Mouse (Mus musculus) intestine, embryonic 16.5 days (tissue): ENCODE measurements around the gene Olfr764-ps1. TPM values are rescaled to one million over a fixed set of nuclear protein-coding genes. Genes with fewer than 3 reads are reported as not detected.
A peak's percentile ranks its signal among the peaks of the same experiment; 100 is the strongest.
"Not testable (repeated sequence)": the region's sequence is repeated elsewhere in the genome, so short reads cannot be mapped to it uniquely, and the experiment has no call there.

ENCODE experiments used
- ATAC-seq: fragments of 200-750 bp; cut with Nextera tagmentation; 2 replicates; pipeline ENCODE4 v1.8.0; 2017; ENCODE audit warnings: moderate TSS enrichment, moderate library complexity
- H3K27ac ChIP-seq: fragments of 300-500 bp; sonication (generic); 2 replicates; pipeline ENCODE4 v1.5.1; 2014; ENCODE audit warnings: mild to moderate bottlenecking, low read length
- H3K27me3 ChIP-seq: fragments of 300-500 bp; sonication (generic); replicated peaks from 2 replicates; pipeline ENCODE4 v1.6.1; 2014; ENCODE audit warnings: low read length, control low read depth, mixed read lengths; ENCODE audit not compliant: control insufficient read depth, insufficient read depth
- H3K36me3 ChIP-seq: fragments of 300-500 bp; sonication (generic); 2 replicates; pipeline ENCODE4 v1.6.1; 2014; ENCODE audit warnings: low read length, control low read depth; ENCODE audit not compliant: control insufficient read depth, insufficient read depth
- H3K4me1 ChIP-seq: fragments of 300-500 bp; sonication (generic); 2 replicates; pipeline ENCODE4 v1.6.1; 2014; ENCODE audit warnings: low read length, control low read depth, mixed read lengths; ENCODE audit not compliant: control insufficient read depth, insufficient read depth
- H3K4me2 ChIP-seq: fragments of 300-500 bp; sonication (generic); 2 replicates; pipeline ENCODE4 v1.6.1; 2014; ENCODE audit warnings: low read depth, low read length, control low read depth
- H3K4me3 ChIP-seq: fragments of 300-500 bp; sonication (generic); 2 replicates; pipeline ENCODE4 v1.5.1; 2014; ENCODE audit warnings: mild to moderate bottlenecking, low read length
- H3K9ac ChIP-seq: fragments of 300-500 bp; sonication (generic); 2 replicates; pipeline ENCODE4 v1.6.1; 2014; ENCODE audit warnings: low read depth, low read length
- H3K9me3 ChIP-seq: fragments of 300-500 bp; sonication (generic); 2 replicates; pipeline ENCODE4 v1.6.1; 2016; ENCODE audit warnings: low read length, control low read depth; ENCODE audit not compliant: control insufficient read depth
- whole genome bisulfite sequencing: fragments of 180-500 bp; shearing (Covaris S2); extraction: QIAGEN DNeasy Blood & Tissue Kit; methylation state at CpG from one replicate; pipeline ENCODE4 v1.1.7; 2014; 5-methylcytosine and 5-hydroxymethylcytosine counted together
- polyA plus RNA-seq: library from polyadenylated mRNA; unstranded; fragments of >200 nt; fragmentation: Nextera tagmentation; extraction: Ambion mirVana; gene quantifications from 2 replicates; pipeline ENCODE4 v1.2.1, GENCODE M21; 2015

The Olfr764-ps1 gene
- polyA plus RNA-seq, 1 experiment from 2014 or later: not detected

- no peak overlapping the region for H3K4me2 ChIP-seq
- 65% methylated on average over 14 of the region's 14 CpGs for WGBS
- no peaks in the 10 kb centered on the region for H3K27me3 ChIP-seq
- H3K4me3 ChIP-seq: no peak overlapping the region
- peak overlapping the region; percentile 69 for H3K27ac ChIP-seq
- H3K4me1 ChIP-seq: no peaks in the 10 kb centered on the region
- H3K9me3 ChIP-seq: 0 out of 2 replicates have a peak, but pooled peaks cover 5% of the 10 kb centered on the region
- no peak overlapping the region for H3K9ac ChIP-seq
- no peaks in the 10 kb centered on the region for H3K36me3 ChIP-seq
- ATAC-seq: peak; percentile 96
These were observed 35.4 kb downstream of the Olfr764-ps1 start for GRCm38 (mm10) chr10:129004032-129004920.

- H3K27ac ChIP-seq: no peak overlapping the region
- no peaks in the 10 kb centered on the region for H3K9me3 ChIP-seq
- no peaks in the 10 kb centered on the region for H3K27me3 ChIP-seq
- H3K9ac ChIP-seq: no peak overlapping the region
- H3K4me2 ChIP-seq: no peak overlapping the region
- WGBS: 75% methylated on average over 4 of the region's 4 CpGs
- H3K4me3 ChIP-seq: no peak overlapping the region
- no peak for ATAC-seq
- H3K36me3 ChIP-seq: no peaks in the 10 kb centered on the region
- no peaks in the 10 kb centered on the region for H3K4me1 ChIP-seq
These were observed 43.1 kb downstream of the Olfr764-ps1 start for GRCm38 (mm10) chr10:128996523-128997040.

GRCm38 (mm10) chr10:128995796-128996195 lies 43.9 kb downstream of the Olfr764-ps1 start:
- no peak for ATAC-seq
- WGBS: 92% methylated on average over 1 of the region's 1 CpGs
- Histone ChIP-seq H3K27me3 (no peaks in the 10 kb centered on the region), H3K4me2 (no peak overlapping the region), H3K4me1 (no peaks in the 10 kb centered on the region), H3K9ac (no peak overlapping the region), H3K36me3 (no peaks in the 10 kb centered on the region), H3K4me3 (no peak overlapping the region), H3K9me3 (no peaks in the 10 kb centered on the region), H3K27ac (no peak overlapping the region)

GRCm38 (mm10) chr10:128990994-128991393 lies 48.7 kb downstream of the Olfr764-ps1 start:
- H3K27me3 ChIP-seq: no peaks in the 10 kb centered on the region
- no peak overlapping the region for H3K9ac ChIP-seq

GRCm38 (mm10) chr10:128990129-128990850 lies 49.4 kb downstream of the Olfr764-ps1 start:
- H3K4me2 ChIP-seq, H3K9ac ChIP-seq, H3K27me3 ChIP-seq, H3K27ac ChIP-seq, H3K36me3 ChIP-seq, H3K4me3 ChIP-seq, H3K4me1 ChIP-seq, H3K9me3 ChIP-seq: not testable (repeated sequence)
- 62% methylated on average over 7 of the region's 10 CpGs for WGBS
- ATAC-seq: peak; percentile 60; the same call in 1 of the 2 replicates

More at GRCm38 (mm10) chr10:128990994-128991393, 48.7 kb downstream of the Olfr764-ps1 start:
- H3K4me3 ChIP-seq: no peak overlapping the region
- H3K36me3 ChIP-seq: no peaks in the 10 kb centered on the region
- H3K4me1 ChIP-seq: no peaks in the 10 kb centered on the region
- H3K27ac ChIP-seq: no peak overlapping the region
- H3K4me2 ChIP-seq: no peak overlapping the region
- no peak for ATAC-seq
- H3K9me3 ChIP-seq: no peaks in the 10 kb centered on the region

GRCm38 (mm10) chr10:128989131-128989530 lies 50.6 kb downstream of the Olfr764-ps1 start, which contains the start of gene Olfr9:
Gene Olfr9 (plus strand): TSS chr10:128989431.
- WGBS: 42% methylated on average over 1 of the region's 1 CpGs
- H3K4me1 ChIP-seq, H3K4me3 ChIP-seq, H3K4me2 ChIP-seq, H3K9me3 ChIP-seq, H3K27ac ChIP-seq, H3K27me3 ChIP-seq, ATAC-seq, H3K36me3 ChIP-seq, H3K9ac ChIP-seq: not testable (repeated sequence)

Other genes with a start within 250 kb of the Olfr764-ps1 start
- gene Mmp19, start 249.0 kb downstream of the Olfr764-ps1 start, polyA plus RNA-seq: 0.66 and 0.81 TPM in 2 replicates
- gene Dnajc14, start 235.8 kb downstream of the Olfr764-ps1 start, polyA plus RNA-seq: 45.5 and 45.8 TPM in 2 replicates
- gene Tmem198b, start 235.5 kb downstream of the Olfr764-ps1 start, polyA plus RNA-seq: 11.6 and 13.4 TPM in 2 replicates
- 154 and 172 TPM in 2 replicates for gene Sarnp, start 222.6 kb downstream of the Olfr764-ps1 start, polyA plus RNA-seq
- 126 and 132 TPM in 2 replicates for gene Ormdl2, start 218.3 kb downstream of the Olfr764-ps1 start, polyA plus RNA-seq
- gene Gdf11, start 148.2 kb downstream of the Olfr764-ps1 start, polyA plus RNA-seq: 2.1 and 2.2 TPM in 2 replicates
- gene Cd63, start 138.9 kb downstream of the Olfr764-ps1 start, polyA plus RNA-seq: 794 TPM in 2 replicates
- 18.6 and 18.8 TPM in 2 replicates for gene Rdh5, start 117.0 kb downstream of the Olfr764-ps1 start, polyA plus RNA-seq
- 208 and 220 TPM in 2 replicates for gene Bloc1s1, start 115.9 kb downstream of the Olfr764-ps1 start, polyA plus RNA-seq
- gene Itga7, start 106.1 kb downstream of the Olfr764-ps1 start, polyA plus RNA-seq: 3.3 and 3.7 TPM in 2 replicates
- gene Mettl7b, start 78.9 kb downstream of the Olfr764-ps1 start, polyA plus RNA-seq: 23.2 and 28.6 TPM in 2 replicates
- not detected in 2 replicates for gene Olfr9, start 50.5 kb downstream of the Olfr764-ps1 start, polyA plus RNA-seq
- gene Olfr763, start 29.1 kb downstream of the Olfr764-ps1 start, polyA plus RNA-seq: not detected in 2 replicates
- not detected in 2 replicates for gene Olfr765, start 10.1 kb upstream of the Olfr764-ps1 start, polyA plus RNA-seq
- gene Olfr766-ps1, start 29.1 kb upstream of the Olfr764-ps1 start, polyA plus RNA-seq: not detected in 2 replicates
- not detected in 2 replicates for gene Olfr767, start 43.0 kb upstream of the Olfr764-ps1 start, polyA plus RNA-seq
- gene Olfr768, start 59.5 kb upstream of the Olfr764-ps1 start, polyA plus RNA-seq: not detected in 2 replicates
- gene Olfr769, start 78.0 kb upstream of the Olfr764-ps1 start, polyA plus RNA-seq: not detected in 2 replicates
- not detected in 2 replicates for gene Olfr770, start 99.1 kb upstream of the Olfr764-ps1 start, polyA plus RNA-seq
- not detected in 2 replicates for gene Olfr771, start 124.9 kb upstream of the Olfr764-ps1 start, polyA plus RNA-seq
- gene Olfr772, start 138.0 kb upstream of the Olfr764-ps1 start, polyA plus RNA-seq: not detected in 2 replicates
- gene Olfr773, start 147.5 kb upstream of the Olfr764-ps1 start, polyA plus RNA-seq: not detected in 2 replicates
- gene Olfr774, start 196.3 kb upstream of the Olfr764-ps1 start, polyA plus RNA-seq: not detected in 2 replicates
- not detected in 2 replicates for gene Olfr775, start 208.5 kb upstream of the Olfr764-ps1 start, polyA plus RNA-seq
- not detected in 2 replicates for gene Olfr776, start 219.2 kb upstream of the Olfr764-ps1 start, polyA plus RNA-seq
- gene Olfr777, start 231.6 kb upstream of the Olfr764-ps1 start, polyA plus RNA-seq: not detected in 2 replicates